Mouse (Mus musculus) neural tube, embryonic 13.5 days (tissue): Measurements from ENCODE around the gene Prrx2. TPM values are rescaled to one million over a fixed set of nuclear protein-coding genes. Genes with fewer than 3 reads are reported as not detected.
"Not testable (repeated sequence)": the region's sequence is repeated elsewhere in the genome, so short reads cannot be mapped to it uniquely, and the experiment has no call there.

Experiments
- ATAC-seq: fragments of 200-750 bp; cut with Nextera tagmentation; 2 replicates; pipeline ENCODE4 v1.8.0; 2017; ENCODE audit warnings: low read depth, mild to moderate bottlenecking, moderate TSS enrichment, moderate library complexity
- H3K27ac ChIP-seq: fragments of 300-500 bp; sonication (generic); replicated peaks from 2 replicates; pipeline ENCODE4 v1.5.1; 2015; ENCODE audit warnings: moderate library complexity, mild to moderate bottlenecking, inconsistent platforms
- H3K27me3 ChIP-seq: fragments of 300-500 bp; sonication (generic); 2 replicates; pipeline ENCODE4 v1.6.1; 2015; ENCODE audit warnings: mild to moderate bottlenecking, inconsistent platforms
- H3K36me3 ChIP-seq: fragments of 300-500 bp; sonication (generic); 2 replicates; pipeline ENCODE4 v1.6.1; 2015; ENCODE audit warnings: mild to moderate bottlenecking, inconsistent platforms
- H3K4me1 ChIP-seq: fragments of 300-500 bp; sonication (generic); replicated peaks from 2 replicates; pipeline ENCODE4 v1.6.1; 2015; ENCODE audit warnings: inconsistent platforms
- H3K4me2 ChIP-seq: fragments of 300-500 bp; sonication (generic); 2 replicates; pipeline ENCODE4 v1.6.1; 2015; ENCODE audit warnings: inconsistent platforms, mild to moderate bottlenecking, moderate library complexity
- H3K4me3 ChIP-seq: fragments of 300-500 bp; sonication (generic); 2 replicates; pipeline ENCODE4 v1.5.1; 2015; ENCODE audit warnings: mild to moderate bottlenecking, inconsistent platforms
- H3K9ac ChIP-seq: fragments of 300-500 bp; sonication (generic); 2 replicates; pipeline ENCODE4 v1.6.1; 2015; ENCODE audit warnings: moderate library complexity, mild to moderate bottlenecking, inconsistent platforms
- H3K9me3 ChIP-seq: fragments of 300-500 bp; sonication (generic); 2 replicates; pipeline ENCODE4 v1.6.1; 2016; ENCODE audit warnings: inconsistent platforms
- WGBS: fragments of 180-500 bp; shearing (Covaris S2); methylation state at CpG from one replicate; pipeline ENCODE4 v1.1.7; 2015; 5-methylcytosine and 5-hydroxymethylcytosine counted together
- polyA plus RNA-seq: library from polyadenylated mRNA; unstranded; fragments of >200 nt; fragmentation: Nextera tagmentation; extraction: Ambion mirVana; gene quantifications from 2 replicates; pipeline ENCODE4 v1.2.1, GENCODE M21; 2015

Prrx2 gene
- polyA plus RNA-seq, 1 experiment from 2014 or later = 1.7 TPM

DNA sequence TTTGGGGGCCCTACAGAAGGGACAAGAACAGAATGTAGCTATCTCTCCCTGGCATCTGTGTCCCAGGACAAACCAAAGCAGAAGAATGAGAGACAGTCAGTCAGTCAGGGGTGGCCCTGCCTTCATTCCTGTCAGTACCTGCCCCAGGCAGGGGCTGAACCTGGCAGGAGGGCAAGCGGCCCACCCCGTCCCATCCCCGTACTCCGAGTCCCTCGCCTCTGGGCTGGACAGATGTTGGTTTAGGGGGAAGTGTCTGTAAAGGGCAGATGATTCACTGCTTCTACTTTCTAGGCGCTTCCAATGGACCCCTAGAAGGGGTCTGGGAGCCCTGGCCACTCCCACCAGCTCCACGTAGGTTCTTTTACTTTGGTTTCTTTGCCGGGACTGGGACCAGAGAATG, 67.5 kb downstream of the Prrx2 start:
- 30% methylated on average over 8 of the region's 8 CpGs for WGBS
- Histone ChIP-seq H3K4me3 (peak overlapping the region; percentile 30), H3K27me3 (peaks cover 24% of the 10 kb centered on the region), H3K27ac (no peak overlapping the region), H3K9me3 (no peaks in the 10 kb centered on the region), H3K4me2 (peak overlapping the region; percentile 61), H3K4me1 (peaks cover 22% of the 10 kb centered on the region), H3K9ac (peak overlapping the region; percentile 63; the same call in 1 of the 2 replicates), H3K36me3 (no peaks in the 10 kb centered on the region)
- ATAC-seq = no peak

DNA sequence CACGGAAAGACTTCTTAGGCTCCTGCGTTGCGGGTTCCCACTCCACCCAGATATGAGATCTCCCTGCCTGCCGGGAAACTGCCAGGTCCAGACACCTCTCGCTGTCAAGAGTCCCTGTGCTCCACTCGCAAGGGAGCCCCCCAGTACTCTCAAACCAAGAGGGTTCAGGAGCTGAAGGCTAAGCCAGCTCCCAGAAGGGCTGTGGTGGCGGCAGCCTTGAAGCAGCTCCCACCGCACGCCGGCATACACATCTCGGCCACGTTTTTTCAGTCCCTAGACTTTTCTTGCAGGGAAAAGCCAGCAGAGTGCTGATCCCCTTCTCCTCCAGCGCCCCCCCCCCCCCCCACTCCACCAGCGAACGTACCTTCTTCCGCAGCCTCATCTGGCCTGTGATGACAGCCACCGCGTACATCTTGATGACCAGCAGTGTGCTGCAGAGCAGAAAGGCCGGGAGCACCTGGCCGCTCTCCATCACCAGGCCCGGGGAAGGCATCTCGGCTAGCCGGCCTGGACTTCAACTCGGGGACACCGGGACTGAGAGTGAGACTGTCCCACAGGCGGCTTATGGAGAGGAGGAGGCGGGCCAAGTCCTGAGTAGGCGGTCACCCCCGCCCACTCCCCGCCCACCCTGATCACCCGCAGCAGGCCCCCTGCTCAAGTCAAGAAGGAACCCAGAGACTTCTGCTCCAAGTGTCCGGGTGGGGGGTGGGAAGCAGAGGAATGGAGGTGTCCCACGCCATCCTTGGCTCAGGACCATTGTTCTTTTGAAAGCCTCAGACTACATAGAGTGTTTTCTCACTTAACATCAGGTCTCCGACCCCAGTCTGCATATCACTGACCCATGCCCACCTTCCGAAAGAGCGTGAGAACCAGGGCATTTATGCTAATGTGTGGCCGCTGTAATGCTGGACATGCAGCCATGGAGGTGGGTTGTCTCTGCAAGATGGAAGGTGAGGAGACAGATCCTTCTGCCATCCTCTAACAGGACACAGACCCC, 68.3 kb downstream of the Prrx2 start:
- no peaks in the 10 kb centered on the region for H3K36me3 ChIP-seq
- no peak overlapping the region for H3K27ac ChIP-seq
- H3K27me3 ChIP-seq = peaks cover 24% of the 10 kb centered on the region
- H3K9ac ChIP-seq = peak overlapping the region; percentile 63
- H3K4me3 ChIP-seq = peak overlapping the region; percentile 30
- peaks cover 17% of the 10 kb centered on the region for H3K4me1 ChIP-seq
- peak; percentile 32; the same call in 1 of the 2 replicates for ATAC-seq
- H3K4me2 ChIP-seq = peak overlapping the region; percentile 61
- no peaks in the 10 kb centered on the region for H3K9me3 ChIP-seq
- WGBS = 12% methylated on average over 35 of the region's 37 CpGs

DNA sequence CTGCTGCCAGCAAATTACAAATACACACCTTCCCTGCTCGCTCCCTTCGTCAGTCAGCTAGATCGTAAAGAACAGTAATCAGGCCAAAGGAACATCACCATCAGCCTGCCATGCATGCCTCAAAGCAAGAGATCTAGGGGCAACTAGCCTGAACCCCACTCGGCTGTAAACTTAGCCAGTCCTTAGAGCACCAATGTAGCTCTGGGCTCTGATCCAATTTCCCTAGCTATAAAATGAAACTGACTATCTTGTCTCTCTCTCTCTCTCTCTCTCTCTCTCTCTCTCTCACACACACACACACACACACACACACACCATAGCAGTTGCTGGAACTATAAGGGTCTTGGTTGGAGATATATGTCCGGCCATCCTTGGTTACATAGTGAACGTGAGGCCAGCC, 69.5 kb downstream of the Prrx2 start:
- 70% methylated on average over 6 of the region's 6 CpGs for WGBS
- no peak for ATAC-seq
- H3K36me3 ChIP-seq = no peaks in the 10 kb centered on the region

DNA sequence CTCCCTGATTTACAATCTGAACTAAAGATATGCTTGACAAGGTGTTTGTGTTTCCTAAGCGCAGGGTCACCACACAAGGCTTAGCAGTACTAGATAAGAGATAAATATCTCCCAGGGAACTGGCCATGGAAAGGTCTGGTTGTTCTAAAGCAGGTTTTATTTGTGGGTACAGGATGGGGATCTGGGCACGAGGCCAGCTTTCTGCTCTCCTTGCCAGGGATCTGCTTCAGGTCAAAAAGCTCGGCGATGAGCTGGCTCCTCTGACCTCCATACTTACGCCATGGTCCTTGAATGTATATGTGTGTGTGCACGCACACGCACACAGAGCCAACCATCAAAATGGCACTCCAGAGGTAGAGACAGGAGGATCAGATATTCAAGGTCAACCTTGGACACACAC, 70.2 kb downstream of the Prrx2 start:
- no peak overlapping the region for H3K4me2 ChIP-seq
- no peak overlapping the region for H3K27ac ChIP-seq
- WGBS = 81% methylated on average over 7 of the region's 7 CpGs
- H3K9ac ChIP-seq = no peak overlapping the region
- H3K4me3 ChIP-seq = no peak overlapping the region
- ATAC-seq = no peak
- no peaks in the 10 kb centered on the region for H3K9me3 ChIP-seq
- peaks cover 24% of the 10 kb centered on the region for H3K27me3 ChIP-seq
- H3K4me1 ChIP-seq = peaks cover 17% of the 10 kb centered on the region
- H3K36me3 ChIP-seq = no peaks in the 10 kb centered on the region

More for the DNA sequence above, 69.5 kb downstream of the Prrx2 start:
- no peaks in the 10 kb centered on the region for H3K9me3 ChIP-seq
- H3K4me2 ChIP-seq = no peak overlapping the region
- no peak overlapping the region for H3K4me3 ChIP-seq
- peaks cover 24% of the 10 kb centered on the region for H3K27me3 ChIP-seq
- no peak overlapping the region for H3K27ac ChIP-seq
- peaks cover 17% of the 10 kb centered on the region for H3K4me1 ChIP-seq
- H3K9ac ChIP-seq = no peak overlapping the region

DNA sequence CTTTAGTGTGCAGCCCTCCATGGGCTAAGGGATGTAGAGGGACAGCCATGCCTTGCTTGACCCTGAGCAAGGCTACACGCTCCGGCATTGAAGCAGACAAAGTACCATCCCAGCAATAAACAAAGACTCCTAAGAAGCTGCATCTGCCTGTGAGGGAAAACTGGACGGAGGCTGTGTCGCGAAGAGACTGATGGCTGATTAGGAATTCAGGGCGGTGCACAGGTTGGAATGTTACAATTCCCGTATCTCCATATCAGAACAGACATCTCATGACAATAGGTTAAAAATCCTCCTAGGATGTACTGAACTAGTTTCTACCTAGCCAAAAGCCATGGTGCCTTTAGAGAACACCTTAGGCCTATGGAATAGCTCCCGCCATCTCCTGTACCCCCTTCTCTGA, 71.1 kb downstream of the Prrx2 start:
- Histone ChIP-seq H3K27me3 (peaks cover 24% of the 10 kb centered on the region), H3K27ac (no peak overlapping the region), H3K4me2 (no peak overlapping the region), H3K4me3 (no peak overlapping the region), H3K4me1 (peaks cover 17% of the 10 kb centered on the region), H3K9ac (no peak overlapping the region), H3K36me3 (no peaks in the 10 kb centered on the region), H3K9me3 (no peaks in the 10 kb centered on the region)
- WGBS = 75% methylated on average over 8 of the region's 8 CpGs
- no peak for ATAC-seq

DNA sequence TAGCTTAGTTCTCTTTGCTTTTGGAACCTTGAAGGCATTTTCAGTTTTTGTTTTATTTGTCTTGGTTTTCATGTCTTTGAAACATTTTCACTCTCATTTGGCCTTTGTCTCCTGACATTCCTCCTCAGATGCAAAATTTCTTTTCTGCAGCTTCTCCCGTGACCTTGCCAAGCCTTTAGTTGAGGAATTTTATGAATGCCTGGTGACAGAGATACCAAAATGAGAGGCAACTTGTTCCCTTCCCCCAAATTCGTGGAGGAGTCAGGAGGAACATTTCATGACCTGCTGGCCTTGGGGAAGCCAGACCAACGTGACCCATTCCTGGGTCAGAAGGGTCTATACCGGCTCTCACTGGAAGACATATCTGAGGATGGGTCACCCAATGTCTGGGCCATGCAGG, 71.9 kb downstream of the Prrx2 start:
- Histone ChIP-seq H3K4me1 (peaks cover 17% of the 10 kb centered on the region), H3K36me3 (no peaks in the 10 kb centered on the region), H3K4me3 (no peak overlapping the region), H3K27me3 (peaks cover 21% of the 10 kb centered on the region), H3K9ac (no peak overlapping the region), H3K27ac (no peak overlapping the region), H3K9me3 (no peaks in the 10 kb centered on the region), H3K4me2 (no peak overlapping the region)
- 73% methylated on average over 4 of the region's 4 CpGs for WGBS
- ATAC-seq = no peak

DNA sequence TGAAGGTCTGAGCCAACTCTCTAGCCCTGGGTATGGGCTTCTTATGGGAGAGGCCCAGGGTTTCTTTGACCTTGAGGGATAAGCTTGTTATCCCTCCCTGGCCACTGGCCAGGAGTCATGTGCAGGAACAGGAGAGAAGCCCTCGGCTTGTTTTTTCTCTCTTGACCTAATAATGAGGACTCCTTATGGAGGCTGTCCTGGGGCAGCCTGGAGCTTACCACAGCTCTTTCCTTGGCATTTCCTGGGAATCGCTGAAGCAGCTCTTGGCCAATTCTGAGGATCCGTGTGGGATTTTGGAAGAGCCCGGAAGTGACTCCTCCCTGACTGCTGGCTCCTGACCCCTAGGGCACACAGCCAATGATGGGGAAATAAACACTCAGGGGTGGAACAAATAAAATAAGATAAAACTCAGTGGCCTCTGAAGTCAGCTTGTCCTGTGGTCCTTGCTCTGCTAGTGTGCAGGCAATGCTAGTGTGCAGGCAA, 77.6 kb downstream of the Prrx2 start:
- Histone ChIP-seq H3K27ac (no peak overlapping the region), H3K9me3 (no peaks in the 10 kb centered on the region), H3K4me2 (no peak overlapping the region), H3K4me1 (0 out of 2 replicates have a peak, but pooled peaks cover 6% of the 10 kb centered on the region), H3K4me3 (no peak overlapping the region), H3K36me3 (no peaks in the 10 kb centered on the region), H3K27me3 (no peaks in the 10 kb centered on the region), H3K9ac (no peak overlapping the region)
- 66% methylated on average over 4 of the region's 4 CpGs for WGBS
- no peak for ATAC-seq

DNA sequence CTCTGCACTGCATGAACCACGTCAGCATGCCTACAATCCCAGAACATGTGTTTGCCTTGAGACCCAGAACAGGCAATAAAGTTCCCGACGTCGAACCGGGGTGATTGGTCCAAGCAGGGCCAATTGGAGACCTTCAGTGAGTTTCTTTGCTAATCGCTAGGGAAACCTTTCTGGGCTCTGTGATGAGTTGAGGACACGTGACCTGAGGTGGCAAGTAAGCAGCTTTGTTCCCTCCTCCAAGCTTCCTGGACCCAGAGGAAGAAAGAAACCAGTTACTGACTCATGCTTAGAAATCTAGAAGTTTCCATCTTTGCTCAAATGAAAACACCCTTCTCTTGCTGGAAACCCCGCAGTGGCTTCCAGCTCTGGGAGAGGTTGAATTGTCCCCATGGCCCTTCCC, 78.2 kb downstream of the Prrx2 start:
- Histone ChIP-seq H3K4me3 (no peak overlapping the region), H3K9me3 (no peaks in the 10 kb centered on the region), H3K4me2 (no peak overlapping the region), H3K27ac (no peak overlapping the region), H3K27me3 (no peaks in the 10 kb centered on the region), H3K36me3 (no peaks in the 10 kb centered on the region), H3K4me1 (0 out of 2 replicates have a peak, but pooled peaks cover 6% of the 10 kb centered on the region), H3K9ac (no peak overlapping the region)
- 83% methylated on average over 8 of the region's 8 CpGs for WGBS
- ATAC-seq = no peak

DNA sequence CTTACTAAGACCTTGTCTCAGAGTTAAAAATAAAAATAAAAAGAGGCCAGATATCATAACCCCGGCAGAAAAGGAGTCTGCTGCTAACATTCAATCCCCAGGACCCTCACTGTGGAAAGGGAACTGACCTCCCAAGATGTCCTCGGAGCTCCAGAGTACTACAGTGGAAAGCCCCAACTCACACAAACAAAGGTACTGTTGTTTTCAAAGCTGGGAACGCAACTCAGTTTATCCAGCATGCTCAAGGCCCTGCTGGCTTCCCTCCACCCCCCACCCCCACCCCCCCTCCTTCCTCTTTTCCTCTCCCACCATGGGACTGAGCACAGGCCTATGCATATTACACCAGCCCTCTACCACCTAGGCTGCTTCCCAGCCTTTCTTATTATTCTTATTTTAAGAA, 80.1 kb downstream of the Prrx2 start:
- ATAC-seq = no peak
- no peak overlapping the region for H3K4me3 ChIP-seq
- no peaks in the 10 kb centered on the region for H3K9me3 ChIP-seq
- H3K27ac ChIP-seq = no peak overlapping the region
- no peaks in the 10 kb centered on the region for H3K27me3 ChIP-seq
- 0 out of 2 replicates have a peak, but pooled peaks cover 6% of the 10 kb centered on the region for H3K4me1 ChIP-seq
- no peak overlapping the region for H3K9ac ChIP-seq
- WGBS = 43% methylated on average over 3 of the region's 3 CpGs
- no peak overlapping the region for H3K4me2 ChIP-seq
- no peaks in the 10 kb centered on the region for H3K36me3 ChIP-seq

DNA sequence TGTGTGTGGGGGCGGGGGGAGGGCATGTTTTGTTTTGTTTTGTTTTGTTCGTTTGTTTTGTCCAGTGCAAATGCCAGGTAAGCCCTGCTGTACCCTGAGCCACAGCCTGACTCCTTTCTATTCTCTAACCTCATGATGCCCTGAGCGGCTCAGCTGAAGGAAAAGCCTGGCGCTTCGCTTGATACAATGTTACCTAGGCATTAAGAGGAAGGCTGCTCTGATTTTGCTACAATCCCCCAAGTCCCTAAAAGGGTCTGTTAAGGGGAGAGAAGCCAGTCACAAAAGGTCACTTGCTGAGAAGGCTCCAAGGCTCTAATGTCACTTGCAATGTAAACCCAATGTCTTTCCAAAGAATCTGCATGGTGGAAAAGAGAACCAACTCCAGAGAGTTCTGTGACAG, 80.6 kb downstream of the Prrx2 start:
- no peaks in the 10 kb centered on the region for H3K27me3 ChIP-seq
- no peak overlapping the region for H3K4me2 ChIP-seq
- no peak overlapping the region for H3K27ac ChIP-seq
- no peak overlapping the region for H3K4me3 ChIP-seq
- WGBS = 83% methylated on average over 5 of the region's 5 CpGs
- ATAC-seq = no peak
- H3K9ac ChIP-seq = no peak overlapping the region
- H3K4me1 ChIP-seq = 0 out of 2 replicates have a peak, but pooled peaks cover 6% of the 10 kb centered on the region
- no peaks in the 10 kb centered on the region for H3K36me3 ChIP-seq
- no peaks in the 10 kb centered on the region for H3K9me3 ChIP-seq

DNA sequence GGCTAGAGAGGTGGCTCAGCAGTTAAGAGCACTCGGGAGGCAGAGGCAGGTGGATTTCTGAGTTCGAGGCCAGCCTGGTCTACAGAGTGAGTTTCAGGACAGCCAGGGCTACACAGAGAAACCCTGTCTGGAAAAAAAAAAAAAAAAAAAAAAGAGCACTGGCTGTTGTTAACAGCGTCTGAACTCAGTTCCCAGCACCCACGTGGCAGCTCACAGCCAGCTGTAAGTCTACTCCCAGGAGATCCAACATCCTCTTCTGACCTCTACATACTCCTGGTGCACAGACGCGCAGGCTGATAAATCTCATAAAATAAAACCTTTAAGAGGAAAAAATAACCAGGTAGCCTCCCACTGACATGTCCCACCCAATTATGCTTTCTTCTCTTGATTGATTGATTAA, 81.2 kb downstream of the Prrx2 start:
- H3K27me3 ChIP-seq, H3K36me3 ChIP-seq, ATAC-seq, H3K9me3 ChIP-seq, H3K4me1 ChIP-seq, H3K4me2 ChIP-seq, H3K27ac ChIP-seq, H3K9ac ChIP-seq, H3K4me3 ChIP-seq: not testable (repeated sequence)
- 69% methylated on average over 6 of the region's 6 CpGs for WGBS

DNA sequence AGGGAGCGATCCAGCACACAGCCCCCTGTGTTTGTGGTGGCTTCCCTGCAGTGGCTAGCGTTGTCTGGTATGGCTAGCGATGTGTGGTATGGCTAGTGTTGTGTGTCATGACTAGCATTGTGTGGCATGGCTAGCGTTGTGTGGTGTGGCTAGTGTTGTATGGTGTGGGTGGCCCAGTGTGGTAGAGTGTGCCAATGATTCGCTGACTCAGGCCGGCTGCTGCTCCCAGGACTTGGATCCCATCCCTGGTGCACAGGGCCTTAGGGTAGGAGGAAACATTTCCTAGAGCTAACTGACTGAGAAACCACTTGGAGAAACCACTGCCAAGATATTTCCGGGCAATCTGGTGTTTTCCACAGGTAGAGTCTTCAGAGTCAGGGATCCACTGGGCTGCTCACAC, 82.9 kb downstream of the Prrx2 start:
- Histone ChIP-seq H3K4me1 (0 out of 2 replicates have a peak, but pooled peaks cover 6% of the 10 kb centered on the region), H3K9me3 (no peaks in the 10 kb centered on the region), H3K4me2 (no peak overlapping the region), H3K9ac (no peak overlapping the region), H3K27ac (no peak overlapping the region), H3K27me3 (no peaks in the 10 kb centered on the region), H3K4me3 (no peak overlapping the region), H3K36me3 (no peaks in the 10 kb centered on the region)
- 92% methylated on average over 7 of the region's 7 CpGs for WGBS
- no peak for ATAC-seq
